Mouse (Mus musculus): ENCODE measurements around the gene Aadacl3. TPM values are rescaled to one million over a fixed set of nuclear protein-coding genes. Genes with fewer than 3 reads are reported as not detected.

Gene Aadacl3
- polyA plus RNA-seq (2012; rRNA removed): not detected in 2 replicates

DNA sequence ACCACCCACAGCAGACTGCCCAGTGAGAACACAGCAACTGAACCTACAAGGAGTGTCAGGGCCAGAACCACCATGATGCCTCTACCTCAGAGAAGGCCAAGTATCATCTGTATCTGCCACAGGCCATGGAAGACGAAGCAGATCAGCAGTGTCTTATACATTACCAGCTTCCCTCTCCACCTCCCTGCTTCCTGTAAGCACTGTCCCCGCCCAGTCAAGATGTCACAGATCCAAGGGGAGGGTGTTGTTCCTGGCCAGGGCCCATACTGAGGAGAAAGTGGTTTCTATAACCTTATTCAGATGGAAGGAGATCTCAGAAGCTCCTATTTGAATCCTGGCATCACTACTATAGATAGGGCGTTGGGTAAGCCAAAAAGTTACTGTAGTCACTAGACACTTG lies at the start of gene Aadacl3:
Aadacl3 (minus strand) TSS at position 101 of the 400 bp plus-strand sequence.
- Histone ChIP-seq H3K4me3 (ENCODE audit: control insufficient read depth, low read depth, low read length) (no peak within 1 kb of the TSS), H3K4me1 (ENCODE audit: control insufficient read depth, insufficient read depth, low read length) (no peaks in the 10 kb centered on the region), H3K27me3 (ENCODE audit: control insufficient read depth, insufficient read depth, low read length) (no peaks in the 10 kb centered on the region), H3K27ac (ENCODE audit: control insufficient read depth, insufficient read depth, low read depth, low read length) (no peak within 1 kb of the TSS), H3K36me3 (ENCODE audit: control insufficient read depth, insufficient read depth, low read length) (no peaks in the 10 kb centered on the region)
- TF ChIP-seq CTCF (IDR thresholded peaks at IDR 0.05; ENCODE audit: control insufficient read depth, insufficient read depth, insufficient replicate concordance, low read depth, low read length) (no peak), POLR2A (IDR thresholded peaks at IDR 0.05; ENCODE audit: control insufficient read depth, low read depth, low read length) (no peak)

GRCm38 (mm10) chr4:144506518-144506917 lies 43.0 kb upstream of the Aadacl3 start:
- Histone ChIP-seq H3K4me3 (ENCODE audit: control insufficient read depth, low read depth, low read length) (no peak overlapping the region), H3K27me3 (ENCODE audit: control insufficient read depth, insufficient read depth, low read length) (no peaks in the 10 kb centered on the region), H3K27ac (ENCODE audit: control insufficient read depth, insufficient read depth, low read depth, low read length) (no peak overlapping the region), H3K4me1 (ENCODE audit: control insufficient read depth, insufficient read depth, low read length) (no peaks in the 10 kb centered on the region), H3K36me3 (ENCODE audit: control insufficient read depth, insufficient read depth, low read length) (no peaks in the 10 kb centered on the region)
- TF ChIP-seq POLR2A (IDR thresholded peaks at IDR 0.05; ENCODE audit: control insufficient read depth, low read depth, low read length) (no peak), CTCF (IDR thresholded peaks at IDR 0.05; ENCODE audit: control insufficient read depth, insufficient read depth, insufficient replicate concordance, low read depth, low read length) (no peak)

- no peaks in the 10 kb centered on the region for H3K36me3 ChIP-seq (ENCODE audit: control insufficient read depth, insufficient read depth, low read length)
- no peaks in the 10 kb centered on the region for H3K4me1 ChIP-seq (ENCODE audit: control insufficient read depth, insufficient read depth, low read length)
- H3K27me3 ChIP-seq (ENCODE audit: control insufficient read depth, insufficient read depth, low read length): no peaks in the 10 kb centered on the region
- TF ChIP-seq POLR2A (IDR thresholded peaks at IDR 0.05; ENCODE audit: control insufficient read depth, low read depth, low read length) (no peak), CTCF (IDR thresholded peaks at IDR 0.05; ENCODE audit: control insufficient read depth, insufficient read depth, insufficient replicate concordance, low read depth, low read length) (no peak)
- no peak overlapping the region for H3K27ac ChIP-seq (ENCODE audit: control insufficient read depth, insufficient read depth, low read depth, low read length)
- H3K4me3 ChIP-seq (ENCODE audit: control insufficient read depth, low read depth, low read length): no peak overlapping the region
These were observed 29.8 kb upstream of the Aadacl3 start for GRCm38 (mm10) chr4:144493331-144493730.

- no peaks in the 10 kb centered on the region for H3K36me3 ChIP-seq (ENCODE audit: control insufficient read depth, insufficient read depth, low read length)
- H3K4me3 ChIP-seq (ENCODE audit: control insufficient read depth, low read depth, low read length): no peak overlapping the region
- no peaks in the 10 kb centered on the region for H3K4me1 ChIP-seq (ENCODE audit: control insufficient read depth, insufficient read depth, low read length)
- H3K27me3 ChIP-seq (ENCODE audit: control insufficient read depth, insufficient read depth, low read length): no peaks in the 10 kb centered on the region
- TF ChIP-seq CTCF (IDR thresholded peaks at IDR 0.05; ENCODE audit: control insufficient read depth, insufficient read depth, insufficient replicate concordance, low read depth, low read length) (no peak), POLR2A (IDR thresholded peaks at IDR 0.05; ENCODE audit: control insufficient read depth, low read depth, low read length) (no peak)
- H3K27ac ChIP-seq (ENCODE audit: control insufficient read depth, insufficient read depth, low read depth, low read length): no peak overlapping the region
These were observed 4.5 kb upstream of the Aadacl3 start for GRCm38 (mm10) chr4:144468091-144468490.

DNA sequence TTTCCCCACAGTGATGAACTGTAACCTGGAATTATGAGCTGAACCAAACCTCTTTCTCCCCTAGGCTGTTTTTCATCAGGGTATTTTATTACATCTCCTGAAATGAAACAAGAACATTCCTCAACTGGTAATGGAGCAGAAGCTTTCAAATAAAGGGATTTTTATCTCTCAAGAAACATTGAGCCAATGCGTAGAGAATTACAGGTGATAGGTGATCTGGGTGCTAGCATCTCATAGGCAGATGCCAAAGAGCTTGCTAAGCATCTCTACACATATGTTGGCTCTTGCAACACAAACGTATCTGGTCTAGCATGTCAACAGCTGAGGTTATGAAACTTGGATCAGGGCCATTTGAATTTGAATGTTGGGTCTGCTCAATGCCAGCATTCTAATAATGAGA lies 1.6 kb upstream of the Aadacl3 start:
- Histone ChIP-seq H3K4me3 (ENCODE audit: control insufficient read depth, low read depth, low read length) (no peak overlapping the region), H3K27ac (ENCODE audit: control insufficient read depth, insufficient read depth, low read depth, low read length) (no peak overlapping the region), H3K4me1 (ENCODE audit: control insufficient read depth, insufficient read depth, low read length) (no peaks in the 10 kb centered on the region), H3K27me3 (ENCODE audit: control insufficient read depth, insufficient read depth, low read length) (no peaks in the 10 kb centered on the region), H3K36me3 (ENCODE audit: control insufficient read depth, insufficient read depth, low read length) (no peaks in the 10 kb centered on the region)
- TF ChIP-seq CTCF (IDR thresholded peaks at IDR 0.05; ENCODE audit: control insufficient read depth, insufficient read depth, insufficient replicate concordance, low read depth, low read length) (no peak), POLR2A (IDR thresholded peaks at IDR 0.05; ENCODE audit: control insufficient read depth, low read depth, low read length) (no peak)

- TF ChIP-seq POLR2A (IDR thresholded peaks at IDR 0.05; ENCODE audit: control insufficient read depth, low read depth, low read length) (no peak), CTCF (IDR thresholded peaks at IDR 0.05; ENCODE audit: control insufficient read depth, insufficient read depth, insufficient replicate concordance, low read depth, low read length) (no peak)
- H3K4me1 ChIP-seq (ENCODE audit: control insufficient read depth, insufficient read depth, low read length): no peaks in the 10 kb centered on the region
- no peak within 1 kb of the TSS for H3K4me3 ChIP-seq (ENCODE audit: control insufficient read depth, low read depth, low read length)
- H3K27me3 ChIP-seq (ENCODE audit: control insufficient read depth, insufficient read depth, low read length): no peaks in the 10 kb centered on the region
- no peaks in the 10 kb centered on the region for H3K36me3 ChIP-seq (ENCODE audit: control insufficient read depth, insufficient read depth, low read length)
- no peak within 1 kb of the TSS for H3K27ac ChIP-seq (ENCODE audit: control insufficient read depth, insufficient read depth, low read depth, low read length)
These were observed 10.3 kb downstream of the Aadacl3 start, which contains the start of gene Gm9944 for GRCm38 (mm10) chr4:144453217-144453616. Gm9944 (minus strand) TSS chr4:144453317.

- Histone ChIP-seq H3K4me1 (ENCODE audit: control insufficient read depth, insufficient read depth, low read length) (no peaks in the 10 kb centered on the region), H3K27me3 (ENCODE audit: control insufficient read depth, insufficient read depth, low read length) (no peaks in the 10 kb centered on the region), H3K4me3 (ENCODE audit: control insufficient read depth, low read depth, low read length) (no peak overlapping the region), H3K27ac (ENCODE audit: control insufficient read depth, insufficient read depth, low read depth, low read length) (no peak overlapping the region), H3K36me3 (ENCODE audit: control insufficient read depth, insufficient read depth, low read length) (no peaks in the 10 kb centered on the region)
- no peak for TF ChIP-seq CTCF (IDR thresholded peaks at IDR 0.05; ENCODE audit: control insufficient read depth, insufficient read depth, insufficient replicate concordance, low read depth, low read length)
- no peak for TF ChIP-seq POLR2A (IDR thresholded peaks at IDR 0.05; ENCODE audit: control insufficient read depth, low read depth, low read length)
These were observed 15.0 kb downstream of the Aadacl3 start for GRCm38 (mm10) chr4:144448546-144448945.

GRCm38 (mm10) chr4:144441582-144441981 lies 22.0 kb downstream of the Aadacl3 start:
- no peak overlapping the region for H3K27ac ChIP-seq (ENCODE audit: control insufficient read depth, insufficient read depth, low read depth, low read length)
- no peaks in the 10 kb centered on the region for H3K4me1 ChIP-seq (ENCODE audit: control insufficient read depth, insufficient read depth, low read length)
- no peaks in the 10 kb centered on the region for H3K27me3 ChIP-seq (ENCODE audit: control insufficient read depth, insufficient read depth, low read length)
- no peak overlapping the region for H3K4me3 ChIP-seq (ENCODE audit: control insufficient read depth, low read depth, low read length)
- no peak for TF ChIP-seq CTCF (IDR thresholded peaks at IDR 0.05; ENCODE audit: control insufficient read depth, insufficient read depth, insufficient replicate concordance, low read depth, low read length)
- TF ChIP-seq POLR2A (IDR thresholded peaks at IDR 0.05; ENCODE audit: control insufficient read depth, low read depth, low read length): no peak
- no peaks in the 10 kb centered on the region for H3K36me3 ChIP-seq (ENCODE audit: control insufficient read depth, insufficient read depth, low read length)

All from testis, adult 2 months (tissue).